Mouse (Mus musculus): Measurements from ENCODE around the gene Kcnj10.

GRCm38 (mm10) chr1:172325680-172326535, 15.1 kb upstream of the Kcnj10 start:
- TF ChIP-seq POLR2A (IDR thresholded peaks at IDR 0.05; ENCODE audit: low read depth, low read length): no peak
- TF ChIP-seq CTCF (conservative IDR thresholded peaks at IDR 0.05; ENCODE audit: insufficient read depth, insufficient read length, low read depth, low read length): peak; percentile 79
